Mouse (Mus musculus): ENCODE measurements around the gene Gm17304.

DNA sequence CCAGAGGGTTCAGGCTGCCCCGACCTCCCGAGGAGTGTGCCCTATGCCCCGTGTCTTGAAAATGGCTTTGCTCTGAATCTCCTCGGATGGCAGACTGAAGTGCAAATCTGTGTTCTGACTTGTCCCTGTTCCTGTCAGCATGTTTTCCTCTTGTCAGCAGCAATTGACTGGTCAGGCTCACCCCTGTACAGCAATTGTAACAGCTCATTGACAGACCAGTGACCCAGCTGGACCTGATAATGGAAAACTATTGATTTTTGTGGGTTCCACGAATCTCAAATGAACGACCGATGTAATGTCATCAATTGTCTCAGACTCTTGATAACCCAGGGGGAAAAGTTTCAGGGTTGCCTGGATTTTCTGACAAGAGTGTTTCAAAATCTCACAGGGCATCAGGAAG is 28.0 kb upstream of the Gm17304 start:
- TF ChIP-seq CTCF (IDR thresholded peaks at IDR 0.05; ENCODE audit: control insufficient read depth, insufficient read depth, insufficient read length) = no peak
- TF ChIP-seq MAX (IDR thresholded peaks at IDR 0.05) = no peak
- no peak for TF ChIP-seq CEBPB (IDR thresholded peaks at IDR 0.05; ENCODE audit: low read depth)
- TF ChIP-seq USF1 (IDR thresholded peaks at IDR 0.05; ENCODE audit: low read depth) = no peak
